Mouse (Mus musculus): ENCODE measurements around the gene Acap2.

DNA sequence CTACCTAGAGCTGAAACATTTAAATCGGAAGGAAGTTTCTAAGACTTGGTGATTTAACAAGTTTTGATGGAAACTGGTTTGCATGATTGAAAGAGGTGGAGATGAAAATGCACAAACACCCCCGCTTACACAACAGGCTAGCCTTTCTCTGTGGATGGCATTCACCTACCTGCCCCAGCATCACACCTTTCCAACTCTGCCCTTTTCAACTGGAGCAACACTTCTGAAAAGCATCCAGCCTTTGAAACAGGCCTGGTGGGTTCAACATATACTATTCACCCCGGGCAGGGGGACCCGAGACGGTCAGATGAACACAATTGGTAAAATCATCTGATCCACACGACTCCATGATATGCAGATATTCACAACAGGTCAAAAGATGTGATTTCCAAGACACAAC lies 119.2 kb downstream of the Acap2 start:
- TF ChIP-seq POLR2A (IDR thresholded peaks at IDR 0.05; ENCODE audit: low read depth, low read length) (no peak), USF1 (IDR thresholded peaks at IDR 0.05; ENCODE audit: low read depth, low read length) (no peak), CHD1 (IDR thresholded peaks at IDR 0.05; ENCODE audit: low read depth, low read length) (0 out of 2 replicates have a peak, but pooled peaks have one; percentile 26)

Measured in CH12.LX (cell line).